Mouse (Mus musculus) liver, postnatal 0 days (tissue): ENCODE results near the gene Rnf224. TPM values are rescaled to one million over a fixed set of nuclear protein-coding genes. Genes with fewer than 3 reads are reported as not detected.

ENCODE experiments used
- ATAC-seq: fragments of 200-750 bp; cut with Nextera tagmentation; 2 replicates; pipeline ENCODE4 v1.8.0; 2017; ENCODE audit warnings: mild to moderate bottlenecking, moderate library complexity
- DNase-seq: peaks from one replicate; pipeline ENCODE4 v3.0.0-alpha.2; 2016
- H3K27ac ChIP-seq: fragments of 300-500 bp; sonication (generic); 2 replicates; pipeline ENCODE4 v1.5.1; 2014; ENCODE audit warnings: antibody characterized with exemption, moderate library complexity, mild to moderate bottlenecking, low read depth
- H3K27me3 ChIP-seq: fragments of 300-500 bp; sonication (generic); 2 replicates; pipeline ENCODE4 v1.6.1; 2014; ENCODE audit warnings: low read length, control low read depth, mixed read lengths; ENCODE audit not compliant: insufficient read depth
- H3K36me3 ChIP-seq: fragments of 300-500 bp; sonication (generic); replicated peaks from 2 replicates; pipeline ENCODE4 v1.6.1; 2014; ENCODE audit warnings: mild to moderate bottlenecking, control low read depth, low read length, moderate library complexity, mixed read lengths; ENCODE audit not compliant: insufficient read depth
- H3K4me1 ChIP-seq: fragments of 300-500 bp; sonication (generic); 2 replicates; pipeline ENCODE4 v1.6.1; 2014; ENCODE audit warnings: antibody characterized with exemption, mild to moderate bottlenecking, control low read depth; ENCODE audit not compliant: insufficient read depth
- H3K4me2 ChIP-seq: fragments of 300-500 bp; sonication (generic); 2 replicates; pipeline ENCODE4 v1.6.1; 2014; ENCODE audit warnings: low read depth, mild to moderate bottlenecking, low read length, moderate library complexity, mixed read lengths
- H3K4me3 ChIP-seq: fragments of 300-500 bp; sonication (generic); 2 replicates; pipeline ENCODE4 v1.5.1; 2014; ENCODE audit warnings: low read depth, low read length
- H3K9ac ChIP-seq: fragments of 300-500 bp; sonication (generic); replicated peaks from 2 replicates; pipeline ENCODE4 v1.6.1; 2014; ENCODE audit warnings: mild to moderate bottlenecking, moderate library complexity
- H3K9me3 ChIP-seq: fragments of 300-500 bp; sonication (generic); 2 replicates; pipeline ENCODE4 v1.6.1; 2016; ENCODE audit warnings: mild to moderate bottlenecking, control low read depth, low read length, mixed read lengths
- CTCF ChIP-seq: sonication (generic); IDR thresholded peaks from 2 replicates; pipeline ENCODE4 v1.5.1; 2016; ENCODE audit warnings: antibody characterized with exemption, low read depth
- EP300 ChIP-seq: IDR thresholded peaks from 2 replicates; pipeline ENCODE4 v1.6.1; 2016; ENCODE audit warnings: antibody characterized with exemption, low read depth, mild to moderate bottlenecking
- WGBS: fragments of 180-500 bp; shearing (Covaris S2); extraction: QIAGEN DNeasy Blood & Tissue Kit; methylation state at CpG from one replicate; pipeline ENCODE4 v1.1.7; 2014; ENCODE audit not compliant: insufficient replicate concordance; 5-methylcytosine and 5-hydroxymethylcytosine counted together
- polyA plus RNA-seq: library from polyadenylated mRNA; unstranded; fragments of >200 nt; fragmentation: Nextera tagmentation; extraction: Ambion mirVana; gene quantifications from 2 replicates; pipeline ENCODE4 v1.2.1, GENCODE M21; 2015

Rnf224 gene
- polyA plus RNA-seq, 1 experiment from 2014 or later, result not detected

GRCm38 (mm10) chr2:25229582-25229981, 7.0 kb downstream of the Rnf224 start:
- Histone ChIP-seq H3K9me3 (no peaks in the 10 kb centered on the region), H3K9ac (no peak overlapping the region), H3K4me1 (peaks cover 13% of the 10 kb centered on the region), H3K27ac (no peak overlapping the region), H3K27me3 (no peaks in the 10 kb centered on the region), H3K36me3 (no peaks in the 10 kb centered on the region), H3K4me3 (no peak overlapping the region), H3K4me2 (no peak overlapping the region)
- DNase-seq (no peak), ATAC-seq (no peak)
- 81% methylated on average over 5 of the region's 5 CpGs for WGBS
- no peak for TF ChIP-seq CTCF
- no peak for TF ChIP-seq EP300

DNA sequence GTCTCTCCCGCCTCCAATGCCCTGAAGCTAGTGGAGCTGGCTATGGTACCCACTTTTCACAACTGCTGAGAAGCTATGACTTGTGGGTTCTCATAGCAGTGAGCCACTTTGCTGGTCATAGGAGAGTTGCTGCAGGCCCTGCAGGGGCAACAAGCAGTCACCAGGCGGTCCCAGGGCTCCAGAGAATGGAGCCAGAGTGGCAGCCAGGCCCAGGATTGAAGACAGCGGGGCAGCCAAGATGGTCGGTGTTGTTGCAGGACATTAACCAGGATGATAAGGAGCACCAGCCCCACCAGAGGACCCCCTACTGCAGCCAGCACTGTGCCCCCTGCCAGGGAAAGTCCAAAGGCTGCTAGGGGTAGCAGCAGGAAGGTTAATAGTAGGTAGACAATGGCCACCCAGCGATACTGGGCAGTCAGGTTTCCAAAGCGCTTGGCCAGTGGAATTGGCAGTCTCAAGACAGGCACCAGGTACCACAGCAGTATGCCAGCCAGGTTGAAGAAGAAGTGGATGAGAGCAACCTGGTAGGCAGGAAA, 7.5 kb downstream of the Rnf224 start:
- H3K36me3 ChIP-seq, result no peaks in the 10 kb centered on the region
- H3K9ac ChIP-seq, result no peak overlapping the region
- TF ChIP-seq CTCF (no peak), EP300 (no peak)
- 64% methylated on average over 6 of the region's 6 CpGs for WGBS
- H3K4me3 ChIP-seq, result no peak overlapping the region
- H3K9me3 ChIP-seq, result no peaks in the 10 kb centered on the region
- peak overlapping the region; percentile 74; the same call in 1 of the 2 replicates for H3K27ac ChIP-seq
- H3K4me2 ChIP-seq, result peak overlapping the region; percentile 62
- DNase-seq (no peak), ATAC-seq (no peak)
- no peaks in the 10 kb centered on the region for H3K27me3 ChIP-seq
- peaks cover 13% of the 10 kb centered on the region for H3K4me1 ChIP-seq

DNA sequence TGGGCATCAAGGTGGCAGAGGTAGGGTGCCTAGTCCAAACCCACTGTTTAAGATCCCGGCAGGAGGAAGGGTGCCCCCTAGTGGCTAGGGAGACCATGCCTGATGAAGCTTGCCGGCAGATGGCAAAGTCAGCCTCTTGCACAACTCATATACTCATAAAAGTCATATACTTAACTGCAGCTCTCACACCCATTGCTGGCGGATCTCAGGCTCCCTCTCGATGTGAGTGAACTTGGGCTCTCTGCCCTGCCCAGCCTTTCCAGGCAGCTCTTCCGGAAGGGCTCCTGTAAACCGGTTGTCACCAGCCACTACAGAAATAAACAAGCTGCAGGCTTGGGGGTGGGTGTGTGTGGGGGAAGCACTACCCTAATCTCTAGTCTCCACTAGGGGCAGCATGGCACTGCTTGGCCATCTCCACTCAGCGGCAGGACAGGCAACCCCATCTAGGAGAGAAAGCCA, 8.1 kb downstream of the Rnf224 start:
- H3K27me3 ChIP-seq, result no peaks in the 10 kb centered on the region
- peak; percentile 75 for TF ChIP-seq EP300
- TF ChIP-seq CTCF, result peak; percentile 86
- peak; percentile 18 for ATAC-seq

DNA sequence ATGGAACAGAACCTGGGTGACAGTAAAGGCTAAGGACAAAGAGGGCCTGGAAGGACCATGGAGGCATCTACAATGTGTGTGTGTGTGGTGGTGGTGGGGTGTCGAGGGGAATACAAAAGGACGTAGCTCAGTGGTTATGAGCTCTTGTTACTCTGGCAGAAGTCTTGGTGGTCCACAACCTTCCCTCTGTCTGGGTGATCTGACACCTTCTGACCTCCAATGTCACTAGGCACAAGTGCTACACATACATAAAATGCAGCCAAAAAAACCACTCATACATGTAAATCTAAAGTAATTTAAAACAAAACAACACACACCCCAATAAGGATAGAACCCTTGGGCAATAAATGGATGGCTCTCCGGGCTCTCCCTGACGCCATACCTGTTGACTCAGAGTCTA, 9.2 kb downstream of the Rnf224 start:
- Histone ChIP-seq H3K27ac (no peak overlapping the region), H3K4me3 (no peak overlapping the region), H3K4me1 (peaks cover 19% of the 10 kb centered on the region), H3K9me3 (no peaks in the 10 kb centered on the region), H3K9ac (no peak overlapping the region), H3K4me2 (no peak overlapping the region), H3K36me3 (peaks cover 6% of the 10 kb centered on the region), H3K27me3 (no peaks in the 10 kb centered on the region)
- ATAC-seq, result no peak
- TF ChIP-seq EP300, result no peak
- TF ChIP-seq CTCF, result no peak
- 85% methylated on average over 4 of the region's 4 CpGs for WGBS
- no peak for DNase-seq

More for the DNA sequence above, 8.1 kb downstream of the Rnf224 start:
- 0% methylated on average over 7 of the region's 7 CpGs for WGBS
- Histone ChIP-seq H3K9me3 (no peaks in the 10 kb centered on the region), H3K4me2 (peak overlapping the region; percentile 62), H3K4me3 (peak overlapping the region; percentile 44), H3K4me1 (peaks cover 15% of the 10 kb centered on the region), H3K9ac (peak overlapping the region; percentile 52; the same call in 1 of the 2 replicates), H3K27ac (peak overlapping the region; percentile 74), H3K36me3 (peaks cover 2% of the 10 kb centered on the region)
- peak; percentile 89 for DNase-seq

DNA sequence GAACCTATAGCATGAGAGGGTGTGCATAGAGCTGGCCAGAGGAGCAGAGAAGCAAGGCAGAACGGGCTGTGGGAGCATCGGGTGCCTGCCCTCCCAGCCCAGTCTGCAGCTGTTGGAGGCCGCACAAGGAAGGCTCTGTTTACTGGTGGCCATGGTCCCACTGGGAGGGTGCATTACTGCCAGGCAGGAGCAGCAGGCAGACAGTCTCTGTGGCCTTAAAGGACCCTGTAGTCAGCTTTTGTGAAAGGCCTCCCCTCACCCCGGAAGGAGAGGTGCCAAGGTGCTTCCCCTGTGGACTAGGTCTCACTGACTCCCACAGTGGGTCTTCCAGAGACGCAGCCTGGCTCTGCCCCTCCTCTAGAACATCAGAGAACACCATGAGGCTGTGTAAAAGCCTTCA, 9.7 kb downstream of the Rnf224 start:
- WGBS, result 79% methylated on average over 5 of the region's 5 CpGs
- Histone ChIP-seq H3K4me2 (no peak overlapping the region), H3K4me1 (peaks cover 19% of the 10 kb centered on the region), H3K36me3 (peaks cover 7% of the 10 kb centered on the region), H3K9ac (no peak overlapping the region), H3K9me3 (no peaks in the 10 kb centered on the region), H3K27me3 (no peaks in the 10 kb centered on the region), H3K27ac (no peak overlapping the region), H3K4me3 (no peak overlapping the region)
- no peak for TF ChIP-seq EP300
- TF ChIP-seq CTCF, result no peak
- DNase-seq (no peak), ATAC-seq (no peak)

DNA sequence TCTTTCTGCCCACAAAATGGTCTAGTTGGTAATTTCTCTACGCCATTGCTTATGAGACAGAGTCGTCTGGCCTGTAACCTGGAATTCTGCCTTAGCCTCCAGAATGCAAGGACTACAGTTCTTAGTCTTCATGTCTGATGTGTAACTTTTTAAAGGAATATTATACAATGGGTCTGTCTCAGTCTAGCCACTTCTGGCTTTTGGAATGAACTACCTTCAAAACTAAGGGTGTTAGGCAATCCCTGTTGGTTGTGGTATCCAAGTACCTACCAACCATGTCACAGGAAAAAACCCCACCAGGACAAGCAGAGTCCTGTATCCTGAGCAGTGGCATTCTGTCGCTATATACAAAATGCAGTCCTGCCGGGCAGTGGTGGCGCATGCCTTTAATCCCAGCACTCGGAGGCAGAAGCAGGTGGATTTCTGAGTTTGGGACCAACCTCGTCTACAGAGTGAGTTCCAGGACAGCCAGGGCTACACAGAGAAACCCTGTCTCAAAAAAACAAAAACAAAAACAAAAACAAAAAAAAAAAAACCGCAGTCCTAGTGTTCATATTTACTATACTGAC, 10.7 kb downstream of the Rnf224 start:
- Histone ChIP-seq H3K27ac (peak overlapping the region; percentile 90), H3K4me3 (peak overlapping the region; percentile 59), H3K9ac (peak overlapping the region; percentile 76), H3K4me1 (peaks cover 21% of the 10 kb centered on the region), H3K36me3 (peaks cover 13% of the 10 kb centered on the region), H3K4me2 (peak overlapping the region; percentile 73), H3K9me3 (no peaks in the 10 kb centered on the region), H3K27me3 (no peaks in the 10 kb centered on the region)
- TF ChIP-seq EP300, result no peak
- no peak for TF ChIP-seq CTCF
- WGBS, result 82% methylated on average over 8 of the region's 8 CpGs
- ATAC-seq (no peak), DNase-seq (no peak)
